Mouse (Mus musculus) myocyte (in vitro differentiated cells): ENCODE data around the gene A730049H05Rik.

ENCODE experiments used
- CEBPB ChIP-seq: IDR thresholded peaks from 2 replicates; pipeline ENCODE4 v1.6.1; 2011; ENCODE audit warnings: mild to moderate bottlenecking, moderate library complexity; ENCODE audit not compliant: poor library complexity, insufficient read depth, severe bottlenecking
- E2F4 ChIP-seq: IDR thresholded peaks from one replicate; pipeline ENCODE4 v1.6.1; 2011; ENCODE audit warnings: mild to moderate bottlenecking, control low read depth, moderate library complexity; ENCODE audit not compliant: insufficient read depth
- MYOD1 ChIP-seq, 3 experiments: IDR thresholded peaks; one replicate each; pipeline ENCODE4 v1.6.1; 2011; ENCODE audit warnings: control low read depth in 2 of 3, low read depth in 2 of 3, mild to moderate bottlenecking in 2 of 3, moderate library complexity in 1 of 3; ENCODE audit not compliant: insufficient read length in 2 of 3, control insufficient read depth in 1 of 3
- POLR2A ChIP-seq: IDR thresholded peaks from one replicate; pipeline ENCODE4 v1.6.1; 2011; ENCODE audit warnings: low read depth, mild to moderate bottlenecking, control low read depth, moderate library complexity; ENCODE audit not compliant: insufficient read length
- TCF12 ChIP-seq: IDR thresholded peaks from one replicate; pipeline ENCODE4 v1.6.1; 2011; ENCODE audit warnings: mild to moderate bottlenecking, control low read depth; ENCODE audit not compliant: poor library complexity, insufficient read depth, severe bottlenecking
- USF1 ChIP-seq: IDR thresholded peaks from one replicate; pipeline ENCODE4 v1.6.1; 2011; ENCODE audit warnings: low read depth, mild to moderate bottlenecking, control low read depth, moderate library complexity

- TF ChIP-seq POLR2A (no peak), E2F4 (no peak), CEBPB (no peak), TCF12 (no peak), MYOD1 (IDR thresholded peaks at IDR 0.05; ENCODE audit: control insufficient read depth in 1 of 3, insufficient read length in 2 of 3, low read depth in 2 of 3) (no peak), USF1 (no peak)
Observed at GRCm38 (mm10) chr6:92854873-92855272, 38.6 kb downstream of the A730049H05Rik start.
